Mouse (Mus musculus) embryo, embryonic 9.5 days (tissue): ENCODE data around the gene Exoc6b.

Source experiments
- DNase-seq: peaks from one replicate; pipeline ENCODE4 v3.0.0-alpha.2; 2017; ENCODE audit errors: extremely low spot score

Gene Exoc6b

DNA sequence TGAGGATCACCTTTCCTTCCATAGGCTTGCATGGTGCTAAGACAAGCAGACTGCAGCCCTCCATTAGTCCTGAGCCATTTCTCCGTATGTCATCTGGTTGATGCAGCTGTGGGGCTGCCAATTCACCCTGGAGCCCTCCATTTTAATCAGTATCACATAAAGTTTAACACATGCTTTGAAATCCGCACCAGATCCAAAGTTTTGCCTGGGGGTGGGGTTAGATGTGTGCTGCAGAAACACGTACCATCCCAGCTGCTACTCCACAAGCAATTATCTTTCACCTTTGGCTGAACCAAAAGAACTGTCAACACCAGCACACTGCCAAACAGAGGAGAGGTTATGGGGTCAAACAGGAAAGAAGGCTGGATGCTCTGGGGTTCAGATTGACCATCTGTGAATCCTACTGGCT is 92.7 kb downstream of the Exoc6b start:
- DNase-seq = peak; percentile 64

DNA sequence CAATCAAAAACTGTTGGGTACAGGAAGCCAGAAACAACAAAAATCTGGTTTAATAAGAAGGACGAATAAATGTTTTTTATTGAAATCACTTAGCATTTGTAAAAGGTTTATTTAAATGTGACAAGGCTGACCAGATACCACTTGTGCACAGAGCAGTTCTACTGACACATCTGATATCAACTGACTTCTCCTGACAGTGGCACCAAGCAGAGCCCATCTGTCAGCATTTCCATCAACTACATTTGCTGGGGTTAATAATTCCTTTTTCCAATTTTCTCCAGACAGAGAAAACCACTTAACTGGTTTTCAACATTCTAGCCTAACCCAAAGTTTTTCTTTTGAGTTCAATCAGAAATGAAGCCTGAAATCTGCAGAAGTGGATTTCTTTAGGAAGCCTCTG is 100.8 kb downstream of the Exoc6b start:
- no peak for DNase-seq

DNA sequence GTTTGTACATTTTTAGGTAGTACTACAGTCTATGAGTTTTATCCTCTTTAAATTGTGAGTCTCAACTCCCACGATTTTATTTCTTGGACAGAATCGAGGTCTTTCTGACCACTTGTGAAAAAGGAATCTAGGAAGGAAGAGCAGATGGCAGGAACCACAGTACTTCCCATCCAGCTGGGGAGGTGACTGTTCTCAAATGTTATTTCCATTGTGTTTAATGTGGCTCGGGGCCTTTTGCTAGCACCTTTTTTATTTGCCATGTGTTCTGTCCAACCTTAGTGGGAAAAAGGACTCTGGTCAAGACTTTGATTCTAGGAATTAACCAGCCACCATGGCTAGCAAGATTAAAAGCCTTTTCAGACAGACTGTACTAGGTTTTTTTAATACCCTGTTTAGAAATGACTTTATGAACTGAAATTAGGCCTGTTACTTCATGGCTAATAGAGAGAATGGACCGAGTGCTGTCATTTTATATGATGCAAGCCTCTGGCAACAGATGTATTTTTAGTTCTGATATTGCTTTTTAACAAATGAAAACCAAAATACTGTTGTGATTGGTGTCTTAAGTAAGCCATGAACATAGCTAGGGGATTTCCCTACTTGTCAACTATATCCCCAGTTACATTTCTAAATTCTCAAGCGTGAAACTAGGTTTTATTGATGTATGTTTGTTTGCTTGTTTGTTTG is 104.4 kb downstream of the Exoc6b start:
- DNase-seq = no peak

DNA sequence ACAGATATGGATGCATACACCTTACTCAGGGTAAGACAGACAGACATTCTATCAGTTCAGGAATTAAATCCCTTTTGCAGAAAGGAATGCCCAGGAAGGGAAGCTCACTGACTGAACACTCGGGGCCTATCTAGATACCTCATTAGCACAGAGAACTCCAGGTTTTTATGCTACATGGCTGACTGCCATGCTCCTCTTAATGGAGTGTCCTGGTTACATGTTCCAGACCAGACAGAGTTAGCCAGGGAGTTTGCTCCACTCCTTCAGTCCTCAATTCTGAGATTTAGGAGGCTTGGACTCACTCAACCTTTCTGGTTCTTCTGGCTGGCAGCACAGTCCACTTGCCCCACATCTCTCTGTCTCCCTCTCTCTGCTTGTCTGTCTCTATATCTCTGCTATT is 106.3 kb downstream of the Exoc6b start:
- DNase-seq = no peak

DNA sequence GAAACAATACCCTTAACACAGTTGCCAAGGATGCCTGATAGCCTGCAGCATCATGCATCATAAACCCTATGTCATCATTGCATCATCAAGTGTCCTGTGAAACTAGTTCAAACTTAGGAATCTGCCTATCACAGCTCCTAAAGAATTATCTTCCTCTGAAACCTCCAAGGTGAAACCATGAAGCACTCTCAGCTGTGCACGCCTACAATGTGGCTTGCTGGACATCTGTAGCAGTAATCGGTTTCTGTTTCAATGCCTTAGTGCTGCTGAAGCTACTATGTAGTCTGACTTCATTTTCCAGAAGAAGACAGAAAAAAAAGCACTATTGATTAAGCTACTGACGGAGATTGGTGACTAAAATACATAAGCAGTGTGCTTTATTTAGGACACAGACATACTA is 107.5 kb downstream of the Exoc6b start:
- DNase-seq = no peak

DNA sequence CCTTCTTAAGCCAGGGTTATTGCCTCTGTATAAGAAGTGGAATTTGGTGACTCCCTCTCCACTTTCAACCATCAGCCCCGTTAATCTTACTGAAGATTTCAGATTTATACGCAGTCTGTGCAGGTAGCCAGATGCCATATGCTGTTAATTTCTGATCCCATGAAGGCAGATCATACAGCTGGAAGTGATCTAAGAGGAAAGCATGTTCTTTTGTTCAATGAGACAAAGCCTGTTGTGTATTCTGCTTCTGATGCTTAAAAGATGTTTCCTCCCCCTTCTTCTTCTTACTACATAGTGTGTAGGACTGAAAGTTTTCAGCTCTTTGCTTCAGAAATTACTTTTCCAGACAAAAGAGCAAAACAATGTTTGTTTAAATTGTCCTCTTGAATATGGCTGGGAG is 109.8 kb downstream of the Exoc6b start:
- DNase-seq = no peak

DNA sequence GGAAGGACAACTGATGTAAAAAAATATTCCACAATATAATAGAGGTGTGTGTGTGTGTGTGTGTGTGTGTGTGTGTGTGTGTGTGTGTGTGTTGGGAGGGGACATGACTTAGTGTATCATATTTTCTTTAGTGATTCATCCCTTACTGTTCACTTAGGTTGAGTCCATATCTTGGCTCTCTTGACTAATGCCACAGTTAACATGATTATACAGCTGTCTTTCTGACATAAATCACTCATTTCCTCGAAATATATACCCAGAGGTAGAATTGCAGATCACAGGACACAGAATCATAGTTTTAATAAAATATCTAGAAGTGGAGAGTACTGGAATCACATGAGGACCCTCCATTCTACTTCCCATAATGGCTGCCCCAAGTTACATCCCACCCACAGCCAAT is 117.7 kb downstream of the Exoc6b start:
- no peak for DNase-seq

DNA sequence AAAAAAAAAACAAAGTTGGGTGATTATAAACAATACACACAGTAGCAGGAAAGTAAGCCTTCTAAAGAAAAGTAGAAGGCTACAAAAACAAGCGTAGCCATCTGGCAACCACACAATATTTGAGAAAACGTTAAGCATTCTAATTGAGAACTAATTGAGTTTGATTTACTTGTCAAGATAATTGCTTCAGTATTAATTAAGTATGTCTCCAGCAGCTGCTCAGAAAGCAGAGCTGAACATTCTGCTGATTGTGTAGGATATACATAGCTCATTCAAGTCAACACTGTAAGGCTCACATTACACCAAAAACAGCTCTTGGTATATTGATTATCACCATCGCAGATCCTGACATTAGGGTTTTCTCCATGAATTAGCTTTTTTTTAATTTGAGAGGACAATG is 122.7 kb downstream of the Exoc6b start:
- DNase-seq = no peak

DNA sequence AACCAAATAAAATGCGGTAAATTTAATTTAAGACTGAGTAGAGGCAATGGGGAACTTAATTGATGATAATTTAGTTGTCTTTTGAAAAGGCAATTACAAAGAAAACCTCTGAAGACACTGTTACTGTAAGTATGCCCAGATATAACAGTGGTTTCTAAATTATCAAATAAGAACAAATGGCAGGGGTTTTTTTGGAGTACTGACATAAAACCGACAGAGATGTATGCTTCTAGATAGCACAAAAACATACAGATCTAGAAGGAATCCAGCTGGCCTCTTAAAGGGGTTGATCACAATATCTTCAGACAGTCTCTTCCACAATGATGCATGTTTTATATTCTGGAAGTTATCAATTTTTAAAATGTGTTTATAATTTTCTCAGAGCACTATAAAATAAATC is 123.2 kb downstream of the Exoc6b start:
- no peak for DNase-seq

DNA sequence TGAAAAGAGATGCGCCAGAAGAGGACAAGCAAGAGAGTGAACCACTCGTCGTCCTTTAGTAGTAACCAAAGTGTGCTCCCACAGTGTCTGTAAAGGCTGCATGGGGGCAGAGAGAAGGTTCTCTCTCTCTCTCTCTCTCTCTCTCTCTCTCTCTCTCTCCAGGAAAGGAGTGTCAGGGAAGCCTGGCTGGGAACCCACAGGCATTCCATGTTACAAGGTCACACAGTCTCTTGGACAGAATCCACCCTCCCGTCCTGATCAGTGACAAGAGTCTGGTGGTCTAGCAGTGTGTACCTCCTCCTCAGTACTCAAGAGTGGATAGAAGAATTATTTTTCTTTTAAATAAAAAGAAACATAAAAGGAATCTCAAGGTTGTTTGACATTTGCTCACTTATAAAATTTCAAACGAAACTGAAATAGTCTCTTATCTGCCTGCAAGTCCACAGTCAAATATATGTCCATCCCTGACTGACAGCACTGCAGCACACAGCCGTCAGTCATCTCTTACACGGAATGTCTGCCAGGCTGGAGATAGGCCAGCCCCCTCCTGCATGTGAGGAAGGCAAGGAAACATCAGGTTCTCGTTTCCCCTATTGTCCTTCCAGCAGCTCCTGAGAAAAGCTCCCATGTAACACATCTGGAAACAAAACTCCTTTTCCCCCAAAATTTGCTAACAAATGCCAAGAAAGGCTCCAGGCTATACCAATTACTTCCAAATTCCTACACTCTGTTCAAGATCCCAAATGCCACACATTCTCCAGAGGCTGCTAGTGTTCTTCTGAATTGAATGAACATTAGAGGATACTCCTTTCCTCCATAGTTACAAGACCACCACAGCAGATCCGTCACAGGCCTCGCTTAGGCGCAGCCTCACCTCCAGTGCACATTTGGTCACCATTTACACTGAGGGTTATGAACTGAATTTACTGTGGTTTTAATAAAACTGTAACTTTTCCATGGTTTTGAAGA is 136.1 kb downstream of the Exoc6b start:
- DNase-seq = no peak

DNA sequence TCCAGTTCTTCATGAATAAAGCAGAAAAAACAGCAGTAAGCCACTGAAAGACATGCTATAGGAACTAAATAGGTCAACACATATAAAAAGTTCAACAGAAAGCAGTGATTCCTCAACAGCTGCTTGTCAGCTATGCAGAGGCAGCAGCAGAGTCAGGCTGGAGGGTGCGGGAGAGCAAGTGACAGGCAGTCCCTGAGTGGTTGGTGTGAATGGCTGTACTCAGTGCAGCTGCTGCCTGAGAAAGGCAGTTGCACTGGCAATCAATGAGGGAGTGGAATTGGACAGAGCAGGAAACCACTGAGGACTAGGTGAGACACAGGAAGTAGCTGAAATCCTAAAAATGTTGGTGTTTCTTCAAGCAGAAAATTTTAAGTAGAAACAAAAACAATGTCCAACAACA is 138.3 kb downstream of the Exoc6b start:
- no peak for DNase-seq

DNA sequence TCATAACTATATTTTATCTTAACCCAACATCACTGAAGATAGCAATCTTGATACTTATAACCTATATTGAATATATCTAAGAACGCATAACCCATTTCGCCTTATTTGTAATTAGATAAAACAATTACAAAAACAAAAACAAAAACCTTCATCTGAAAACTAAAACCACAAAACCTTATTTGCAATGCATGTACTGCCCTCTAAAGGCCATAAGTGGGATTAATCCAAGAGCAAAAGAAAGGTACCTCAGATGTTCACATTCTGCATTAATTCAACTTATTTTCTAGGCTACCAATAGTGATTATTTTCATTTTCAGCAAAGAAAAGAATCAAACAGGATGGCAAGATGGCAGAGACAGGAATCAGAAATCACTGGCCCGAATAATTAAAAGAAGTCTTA is 143.2 kb downstream of the Exoc6b start:
- no peak for DNase-seq

DNA sequence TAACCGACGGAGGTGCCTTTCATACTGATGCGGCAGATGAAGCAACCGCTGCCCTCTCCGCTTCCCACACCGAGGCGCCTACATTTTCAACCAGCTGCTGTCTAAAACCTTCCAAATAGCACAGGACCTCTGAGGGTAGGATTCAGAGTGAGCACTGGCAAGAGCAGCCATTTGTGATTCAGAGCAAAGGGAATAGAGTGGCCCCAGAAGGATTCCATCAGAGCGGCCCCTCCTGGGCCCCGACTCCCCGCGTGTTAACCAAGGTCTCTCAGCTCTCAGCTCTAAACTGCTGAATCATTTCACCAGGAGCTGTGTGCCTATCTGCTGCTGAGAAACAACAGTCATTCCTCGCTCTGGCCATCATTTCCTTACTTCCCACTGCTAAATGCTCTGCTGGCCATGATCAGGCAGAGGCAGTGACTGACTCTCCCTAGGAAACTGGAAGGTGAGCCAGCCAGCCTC is 145.5 kb downstream of the Exoc6b start:
- peak; percentile 9 for DNase-seq

DNA sequence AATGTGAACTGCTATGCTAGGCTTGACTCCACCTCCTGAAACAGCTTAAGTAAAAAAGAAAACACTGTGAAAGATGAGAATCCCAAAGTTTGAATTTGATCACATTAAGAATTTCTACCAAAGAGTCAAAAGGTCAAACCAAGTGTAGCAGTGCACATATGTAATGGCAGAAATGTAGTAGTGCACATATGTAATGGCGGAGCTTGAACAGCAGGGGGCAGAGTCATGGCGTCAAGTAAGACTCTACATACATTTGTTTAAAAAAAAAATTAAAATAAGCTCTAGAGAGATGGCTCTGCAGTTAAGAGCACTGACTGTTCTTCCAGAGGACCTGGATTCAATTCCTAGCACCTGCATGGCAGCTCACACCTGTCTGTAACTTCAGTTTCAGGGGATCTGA is 153.0 kb downstream of the Exoc6b start:
- peak; percentile 47 for DNase-seq

DNA sequence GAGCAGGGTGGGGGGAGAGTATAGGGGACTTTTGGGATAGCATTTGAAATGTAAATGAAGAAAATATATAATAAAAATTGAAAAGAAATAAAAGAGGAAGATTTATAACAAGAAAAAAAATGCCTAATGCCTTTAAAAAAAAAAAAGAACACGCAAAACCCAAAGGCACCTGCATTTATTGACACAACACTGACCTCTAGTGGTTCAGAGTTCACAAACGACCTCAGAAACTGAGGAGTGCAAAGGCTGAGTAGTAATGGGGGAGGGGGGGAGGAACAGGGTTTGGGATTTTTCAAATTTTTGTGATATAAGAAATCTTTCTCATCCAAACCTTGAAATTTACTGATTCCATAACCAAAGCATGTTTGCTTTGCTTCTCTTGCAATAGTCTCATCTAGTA is 156.9 kb downstream of the Exoc6b start:
- DNase-seq = peak; percentile 40

DNA sequence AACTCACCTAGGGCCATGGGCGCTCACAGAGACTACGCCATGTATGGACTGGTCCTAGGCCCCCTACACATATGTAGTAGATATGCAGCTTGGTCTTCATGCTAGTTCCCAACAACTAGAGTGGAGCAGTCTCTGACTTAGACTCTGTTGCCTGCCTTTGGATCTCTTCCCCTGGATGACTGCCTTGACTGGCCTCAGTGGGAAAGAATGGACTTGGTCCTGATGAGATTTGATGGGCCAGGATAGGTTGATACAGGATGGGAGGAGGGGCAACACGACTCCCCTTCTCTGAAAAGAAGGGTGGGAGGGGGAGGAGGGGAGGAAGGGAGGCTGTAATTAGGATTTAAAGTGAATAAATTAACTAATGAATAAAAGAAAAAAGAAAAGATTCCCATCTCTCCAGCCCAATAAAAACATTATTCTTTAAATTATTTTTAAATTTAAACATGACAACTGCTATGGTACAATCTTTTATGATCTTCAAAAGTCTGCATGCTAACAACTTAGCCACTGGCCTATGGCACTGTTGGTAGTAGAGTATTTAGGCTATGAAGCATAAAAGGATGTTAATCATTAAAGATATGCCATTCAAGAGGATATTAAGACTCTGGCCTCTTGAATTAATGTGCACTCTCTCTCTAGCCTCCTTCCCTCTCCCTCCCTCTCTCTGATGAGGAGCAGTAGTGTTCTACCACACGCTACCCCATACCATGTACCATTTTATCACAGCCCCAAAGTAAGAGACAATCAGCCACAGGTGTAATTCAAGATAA is 170.1 kb downstream of the Exoc6b start:
- DNase-seq = no peak

DNA sequence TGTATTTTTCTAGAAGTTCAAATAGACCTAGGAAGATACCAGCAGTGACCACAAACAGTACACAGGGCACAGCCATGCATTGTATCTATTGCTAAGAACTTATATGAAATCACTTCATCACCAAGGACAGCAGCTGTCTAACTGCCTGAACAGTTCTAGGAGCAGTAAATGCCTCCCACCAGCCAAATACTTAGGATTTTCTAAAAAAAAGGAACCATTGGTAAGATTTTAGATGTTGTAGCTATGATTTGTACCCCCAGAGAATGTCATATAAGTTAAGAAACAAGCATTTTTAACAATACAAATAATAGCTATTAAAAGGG is 175.6 kb downstream of the Exoc6b start:
- DNase-seq = no peak

DNA sequence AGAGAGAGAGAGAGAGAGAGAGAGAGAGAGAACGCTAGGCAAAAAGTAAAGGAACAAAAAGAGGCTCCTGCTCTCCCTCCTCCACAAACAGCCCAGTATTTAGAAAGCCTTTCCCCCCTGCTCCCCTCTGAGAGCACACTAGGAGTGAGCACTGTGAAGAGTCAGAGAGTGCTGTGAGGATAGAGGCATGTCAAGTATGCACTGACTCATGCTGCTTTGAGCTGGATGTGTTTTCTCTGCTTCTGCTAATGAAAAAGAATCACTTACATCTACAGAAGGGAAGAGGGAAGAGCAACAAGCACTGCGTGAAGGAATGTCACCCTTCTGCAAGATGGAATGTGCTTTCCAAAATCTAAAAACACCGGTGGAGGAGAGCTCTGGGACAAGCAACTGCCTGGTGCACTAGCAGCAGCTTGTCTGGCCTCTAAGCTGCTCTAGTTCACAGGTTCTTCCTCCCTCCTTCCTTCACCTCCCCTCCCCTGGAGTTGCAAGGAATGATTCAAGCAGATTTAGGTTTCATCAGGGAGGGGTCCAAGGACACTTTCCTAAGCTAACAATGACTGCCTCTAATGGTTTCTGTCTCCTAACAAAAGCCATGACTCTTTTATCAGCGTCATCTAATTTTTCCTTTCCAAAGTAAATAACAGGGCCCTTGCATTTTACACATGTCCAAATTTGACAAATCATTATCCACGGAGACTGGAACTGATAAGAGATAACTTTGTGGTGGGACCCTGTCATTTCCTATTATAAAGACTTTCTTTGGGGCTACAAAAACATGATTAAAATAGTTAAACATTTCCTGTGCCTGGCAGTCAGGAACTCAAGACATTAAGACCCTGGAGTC is 176.2 kb downstream of the Exoc6b start:
- DNase-seq = no peak

DNA sequence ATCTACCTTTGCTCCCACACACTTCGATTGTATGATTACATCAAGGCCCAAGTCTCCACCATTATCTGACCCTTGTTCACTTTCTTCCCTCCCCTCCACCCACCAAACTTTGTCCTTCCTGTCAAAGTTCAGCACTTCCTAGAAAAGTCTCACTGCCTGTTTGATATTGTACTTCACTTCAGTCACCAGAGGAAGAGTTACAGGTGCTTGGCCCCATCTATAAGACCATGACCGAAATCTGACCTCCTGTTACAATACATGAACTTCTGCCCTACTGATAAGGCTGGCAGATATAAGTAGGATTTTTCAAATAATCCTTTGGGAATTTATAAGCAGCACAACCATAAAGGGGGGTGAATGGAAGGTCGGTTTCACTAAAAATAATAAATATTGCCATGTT is 182.8 kb downstream of the Exoc6b start:
- DNase-seq = no peak

DNA sequence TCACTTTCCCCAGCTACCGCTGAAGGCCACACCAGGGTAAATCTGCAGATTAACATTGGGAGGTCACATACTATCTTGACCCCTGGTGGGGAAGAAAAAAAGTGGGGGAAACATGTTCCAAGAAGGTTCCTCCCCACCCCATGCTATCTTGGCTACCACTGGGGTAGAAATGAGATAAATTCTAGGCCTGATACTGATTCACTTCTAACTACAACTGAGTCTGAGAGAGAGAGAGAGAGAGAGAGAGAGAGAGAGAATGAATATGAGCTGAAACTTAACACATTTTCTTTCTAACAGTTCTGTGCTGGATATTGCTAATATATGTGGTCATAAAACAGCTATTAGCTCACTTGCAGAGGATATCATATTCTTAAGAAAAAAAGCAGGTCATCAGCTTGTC is 184.2 kb downstream of the Exoc6b start:
- DNase-seq = no peak

DNA sequence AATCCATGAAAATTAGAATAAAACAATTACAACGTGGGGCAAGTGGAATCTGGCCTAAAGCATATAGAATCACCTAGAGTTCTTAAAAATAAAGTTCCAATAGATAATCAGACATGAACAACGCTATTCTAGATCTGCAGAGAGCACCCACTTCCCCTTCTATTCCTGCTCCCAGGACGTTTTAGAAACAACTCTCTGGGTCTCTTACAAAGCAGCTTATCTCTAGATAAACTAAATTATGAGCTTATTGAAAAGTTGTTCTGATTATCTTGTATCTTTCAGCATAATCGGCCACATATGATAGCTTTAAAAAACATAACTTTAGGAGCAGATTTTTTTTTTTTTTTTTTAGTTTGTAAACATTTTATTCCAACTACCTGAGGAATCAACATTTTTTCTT is 185.6 kb downstream of the Exoc6b start:
- DNase-seq = no peak
